Mouse (Mus musculus) small intestine, adult 2 months (tissue): ENCODE results near the gene Harbi1.

Experiments
- CTCF ChIP-seq: fragments of 200-500 bp; IDR thresholded peaks from 2 replicates; pipeline ENCODE4 v1.5.1; 2012; ENCODE audit warnings: low read depth, mild to moderate bottlenecking, control low read depth, inconsistent platforms, low read length, moderate library complexity, mixed read lengths; ENCODE audit not compliant: insufficient replicate concordance, insufficient read length; ENCODE audit errors: extremely low read depth
- POLR2A ChIP-seq: fragments of 200-500 bp; IDR thresholded peaks from 2 replicates; pipeline ENCODE4 v1.6.1; 2012; ENCODE audit warnings: low read depth, mild to moderate bottlenecking, control low read depth, inconsistent platforms, low read length, moderate library complexity

GRCm38 (mm10) chr2:91744686-91745085 lies 34.0 kb downstream of the Harbi1 start:
- TF ChIP-seq POLR2A (no peak), CTCF (no peak)
